Mouse (Mus musculus) ES-Bruce4 (cell line): ENCODE data around the gene Rdh8.
"Not testable (repeated sequence)": the region's sequence is repeated elsewhere in the genome, so short reads cannot be mapped to it uniquely, and the experiment has no call there.

Source experiments
- CTCF ChIP-seq: IDR thresholded peaks from one replicate; pipeline ENCODE4 v1.8.1; 2011; ENCODE audit warnings: low read depth, low read length
- POLR2A ChIP-seq: IDR thresholded peaks from one replicate; pipeline ENCODE4 v1.8.1; 2011; ENCODE audit warnings: low read length; ENCODE audit not compliant: insufficient read depth

DNA sequence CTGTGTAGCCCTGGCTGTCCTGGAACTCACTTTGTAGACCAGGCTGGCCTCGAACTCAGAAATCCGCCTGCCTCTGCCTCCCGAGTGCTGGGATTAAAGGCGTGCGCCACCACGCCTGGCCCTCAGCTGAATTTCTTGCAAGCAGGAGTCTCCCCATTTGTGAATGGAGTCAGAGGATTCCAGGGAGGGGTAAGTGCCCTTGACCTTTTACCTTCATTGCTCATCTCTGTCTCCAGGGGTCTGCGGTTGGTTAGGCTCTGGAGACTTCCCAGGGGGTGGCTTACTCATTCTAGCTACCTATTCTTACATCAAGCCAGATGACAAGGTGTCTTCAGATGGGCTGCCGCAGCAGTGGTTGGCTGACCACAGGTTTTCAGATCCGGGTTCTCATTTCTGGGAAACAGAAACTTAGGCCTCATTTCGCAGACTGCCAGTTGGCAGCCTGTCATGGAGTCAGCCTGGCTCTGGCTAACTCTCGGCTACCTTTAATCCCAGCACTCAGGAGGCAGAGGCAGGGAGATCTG, 17.2 kb downstream of the Rdh8 start:
- not testable (repeated sequence) for TF ChIP-seq POLR2A, CTCF
